Mouse (Mus musculus): Measurements from ENCODE around the gene Arhgef15.
A peak's percentile ranks its signal among the peaks of the same experiment; 100 is the strongest.
"Not testable (repeated sequence)": the region's sequence is repeated elsewhere in the genome, so short reads cannot be mapped to it uniquely, and the experiment has no call there.

Arhgef15 gene

DNA sequence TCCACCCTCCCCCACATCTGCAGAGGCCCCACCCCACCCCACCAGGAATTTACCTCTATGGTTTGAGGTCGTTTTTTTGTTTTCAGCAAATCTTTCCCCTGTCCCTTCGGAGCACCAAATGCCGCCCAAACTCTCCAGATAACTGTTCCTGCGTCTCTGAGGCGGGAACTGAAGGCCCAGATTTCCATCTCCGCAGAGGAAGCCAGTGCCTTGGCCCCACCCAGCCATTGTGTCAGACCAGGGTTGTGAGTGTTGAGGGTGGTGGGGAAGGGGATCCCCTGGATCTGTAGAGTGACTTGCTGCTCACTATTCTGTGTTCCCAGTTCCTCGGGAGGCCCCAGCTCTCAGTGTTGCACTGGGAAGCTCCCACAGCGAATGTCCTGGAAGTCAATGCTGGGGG lies at the start of gene Arhgef15:
Gene Arhgef15, minus strand, starts transcription at position 173 of the 400 bp plus-strand sequence.
- DNase-seq: no peak

DNA sequence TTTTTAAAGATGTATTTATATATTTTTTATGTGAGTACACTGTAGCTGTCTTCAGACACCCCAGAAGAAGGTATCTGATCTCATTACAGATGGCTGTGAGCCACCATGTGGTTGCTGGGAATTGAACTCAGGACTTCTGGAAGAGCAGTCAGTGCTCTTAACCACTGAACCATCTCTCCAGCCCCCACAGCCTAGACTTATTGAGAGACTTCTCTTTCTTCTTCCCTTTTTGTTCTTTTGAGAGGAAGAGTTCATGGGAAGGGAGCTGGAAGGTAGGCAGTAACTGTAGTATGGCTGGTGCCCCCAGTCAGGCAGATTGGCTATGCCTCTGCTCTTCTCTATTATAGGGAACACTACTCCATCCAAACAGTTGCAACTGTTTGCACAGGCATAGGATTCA lies 49.3 kb upstream of the Arhgef15 start:
- not testable (repeated sequence) for DNase-seq

GRCm38 (mm10) chr11:69005193-69005592 lies 47.9 kb upstream of the Arhgef15 start:
- DNase-seq: no peak

GRCm38 (mm10) chr11:69003592-69003991 lies 46.3 kb upstream of the Arhgef15 start:
- DNase-seq: no peak

DNA sequence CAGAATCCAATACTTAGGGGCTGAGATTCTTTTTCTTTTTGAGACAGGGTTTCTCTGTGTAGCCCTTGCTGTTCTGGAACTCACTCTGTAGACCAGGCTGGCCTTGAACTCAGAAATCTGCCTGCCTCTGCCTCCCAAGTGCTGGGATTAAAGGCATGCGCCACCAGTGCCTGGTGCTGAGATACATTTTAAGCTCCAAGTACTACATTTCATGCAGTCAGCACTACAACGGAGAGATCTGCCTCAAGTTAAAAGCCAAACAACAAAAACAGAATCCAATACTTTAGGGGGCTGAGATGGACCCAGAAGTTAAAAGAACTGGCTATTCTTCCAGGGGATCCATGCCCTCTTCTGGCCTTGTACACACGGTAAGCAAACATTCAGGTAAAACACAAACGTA lies 45.5 kb upstream of the Arhgef15 start:
- DNase-seq: not testable (repeated sequence)

- no peak for DNase-seq
Measured at GRCm38 (mm10) chr11:68997080-68997479, 39.8 kb upstream of the Arhgef15 start.

- DNase-seq: no peak
Measured at GRCm38 (mm10) chr11:68994377-68994776, 37.1 kb upstream of the Arhgef15 start.

GRCm38 (mm10) chr11:68993122-68993521 lies 35.8 kb upstream of the Arhgef15 start:
- peak; percentile 62 for DNase-seq

- peak; percentile 77 for DNase-seq
Measured at GRCm38 (mm10) chr11:68988341-68988740, 31.1 kb upstream of the Arhgef15 start.

- DNase-seq: no peak
Measured at GRCm38 (mm10) chr11:68987365-68987882, 30.1 kb upstream of the Arhgef15 start.

DNA sequence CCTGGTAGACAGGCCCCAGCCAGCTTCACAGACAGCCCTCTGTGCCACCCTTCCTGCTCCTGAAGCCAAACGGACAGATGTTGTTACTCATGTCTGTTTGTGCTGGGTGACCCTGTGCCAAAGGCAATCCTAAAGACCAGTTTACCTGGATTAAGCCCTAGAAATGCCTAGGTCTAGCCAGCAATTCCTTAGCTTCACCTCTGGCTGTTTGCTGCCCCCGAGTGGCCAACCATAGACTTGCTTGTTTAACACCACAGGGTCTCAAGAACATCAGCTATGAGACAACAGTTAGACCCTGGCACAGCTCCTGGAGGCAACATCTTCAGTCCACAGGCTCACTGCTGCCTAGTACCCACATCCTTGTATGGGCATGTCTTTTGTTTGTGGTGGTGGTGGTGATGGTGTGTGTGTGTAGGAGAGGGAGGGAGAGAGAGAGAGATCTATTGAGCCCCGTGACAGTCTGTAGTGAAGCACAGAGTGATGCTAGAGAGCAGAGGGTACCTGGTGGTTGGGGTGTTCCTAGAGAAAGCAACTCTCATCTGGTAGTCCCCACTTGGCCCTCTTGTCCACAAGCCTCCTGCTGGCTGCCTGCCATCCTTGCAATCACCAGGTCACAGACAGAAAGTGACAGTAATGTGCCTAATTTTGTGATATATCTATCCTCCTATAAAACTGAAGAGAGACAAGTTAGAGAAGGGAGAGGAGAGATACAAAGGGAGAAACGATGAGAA lies 25.5 kb upstream of the Arhgef15 start:
- peak; percentile 66 for DNase-seq

DNA sequence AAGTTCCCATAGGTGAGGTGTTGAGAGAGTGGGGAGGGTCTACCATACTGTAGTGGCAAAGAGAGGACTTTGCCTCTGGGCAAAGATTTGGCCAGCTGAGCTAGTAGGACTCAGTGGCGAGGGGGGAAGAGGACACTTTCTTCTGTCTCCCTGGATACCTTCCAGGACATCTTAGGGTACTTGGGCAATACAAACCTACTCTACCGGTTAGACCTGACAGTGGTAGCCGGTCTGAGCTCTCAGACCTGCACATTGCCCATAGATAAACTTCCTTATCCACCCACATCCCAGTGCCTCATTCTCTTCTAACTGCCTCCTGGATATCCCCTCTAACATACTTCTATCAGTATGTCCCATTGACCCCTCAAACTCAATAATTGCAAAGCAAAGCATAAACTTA lies 23.6 kb upstream of the Arhgef15 start:
- no peak for DNase-seq

DNA sequence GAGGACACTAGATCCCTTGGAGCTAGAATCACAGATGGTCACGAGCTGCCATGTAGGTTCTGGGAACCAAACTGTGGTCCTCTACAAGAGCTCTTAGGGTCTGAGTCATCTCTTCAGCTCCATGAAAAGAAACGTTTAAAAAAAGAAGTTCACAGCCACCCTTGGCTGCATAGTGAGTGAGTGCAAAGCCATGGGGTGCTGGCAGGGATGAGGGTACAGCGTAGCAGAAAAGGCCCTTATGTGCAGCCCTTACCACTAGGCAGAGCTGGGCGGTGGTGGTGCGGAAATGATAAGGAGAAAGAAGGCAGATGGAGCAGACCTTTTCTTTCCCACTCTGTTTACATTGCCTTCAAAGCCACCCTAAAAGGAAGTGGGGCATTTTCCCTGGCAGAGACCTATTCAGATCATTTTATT lies 22.0 kb upstream of the Arhgef15 start:
- no peak for DNase-seq

- DNase-seq: no peak
Measured at GRCm38 (mm10) chr11:68975601-68976000, 18.3 kb upstream of the Arhgef15 start.

DNA sequence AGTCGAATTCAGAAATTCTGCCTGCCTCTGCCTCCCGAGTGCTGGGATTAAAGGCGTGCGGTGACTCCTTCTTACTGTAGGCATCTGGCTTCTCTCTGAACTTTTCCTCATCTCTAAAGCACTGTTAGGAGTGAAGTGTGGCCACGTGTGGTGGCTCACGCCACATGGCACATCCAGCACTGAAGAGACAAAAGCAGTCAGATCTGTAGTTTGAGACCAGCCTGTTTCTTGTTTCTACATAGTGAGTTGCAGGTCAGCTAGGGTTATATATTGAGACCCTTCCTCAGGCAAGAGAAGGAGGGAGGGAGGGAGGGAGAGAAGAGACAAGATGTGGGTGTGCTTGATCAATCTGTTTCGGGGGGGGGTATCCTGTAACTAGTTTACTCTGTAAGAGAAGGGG lies 17.8 kb upstream of the Arhgef15 start, which contains the start of gene Rangrf:
Gene Rangrf, minus strand, starts transcription at position 101 of the 400 bp plus-strand sequence.
- no peak for DNase-seq

- no peak for DNase-seq
Measured at GRCm38 (mm10) chr11:68974059-68974450, 16.8 kb upstream of the Arhgef15 start.

DNA sequence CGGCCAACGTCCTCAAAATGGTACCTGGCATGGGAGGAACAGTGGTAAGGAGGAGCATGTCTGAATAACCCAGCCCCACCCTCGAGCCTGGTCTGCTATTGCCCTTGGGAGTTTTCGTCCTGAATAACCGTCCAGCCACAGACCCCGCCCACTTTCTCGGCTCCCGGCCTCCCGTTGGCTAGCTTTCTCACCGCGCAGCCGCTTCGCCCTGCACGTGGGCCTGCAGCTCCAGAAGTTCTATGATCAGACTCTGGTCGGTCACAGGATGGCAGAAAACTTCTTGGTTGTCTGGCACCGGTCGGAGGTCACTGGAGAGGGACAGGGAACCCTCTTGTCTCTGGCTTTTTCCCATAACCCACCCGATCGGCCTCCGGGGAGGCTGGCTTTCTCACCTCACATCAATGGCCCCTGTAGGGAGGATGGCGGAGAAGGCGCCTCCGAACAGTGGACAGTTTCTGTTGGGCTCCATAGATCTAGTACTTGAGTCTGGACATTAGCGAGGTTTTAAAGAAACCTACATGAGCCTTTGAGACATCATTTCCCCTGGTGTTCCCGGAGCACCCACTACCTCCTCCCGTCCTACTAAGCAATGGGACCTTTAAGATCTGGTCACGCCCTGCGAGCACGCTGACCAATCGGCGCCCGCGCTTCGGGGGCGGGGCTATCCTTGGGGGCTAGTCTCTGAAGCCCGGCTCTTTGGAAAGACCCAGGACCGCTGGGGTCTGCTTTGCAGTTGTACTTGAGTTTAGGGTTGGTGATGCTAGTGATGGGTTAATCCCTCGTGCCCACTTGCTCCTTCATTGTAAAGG lies 16.2 kb upstream of the Arhgef15 start:
- DNase-seq: peak; percentile 80

DNA sequence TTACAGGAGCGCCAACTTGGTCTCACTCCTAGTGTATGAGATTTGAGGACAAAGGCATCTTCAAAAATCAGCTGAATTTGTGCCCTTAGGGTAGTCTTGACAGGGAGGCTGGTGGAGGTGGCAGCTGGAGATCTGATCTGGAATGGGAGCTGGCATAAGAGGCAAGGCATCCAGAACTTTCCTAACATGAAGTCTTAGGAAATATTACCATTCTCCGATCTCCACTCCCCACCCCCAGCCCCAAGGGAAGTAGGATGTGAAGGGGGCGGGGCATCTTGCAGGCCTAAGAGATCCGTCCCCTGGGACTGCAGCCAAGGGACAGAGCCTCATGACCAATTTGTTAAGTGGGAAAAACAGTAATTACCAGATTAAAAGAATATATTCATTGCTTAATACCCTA lies 13.0 kb upstream of the Arhgef15 start:
- DNase-seq: no peak

DNA sequence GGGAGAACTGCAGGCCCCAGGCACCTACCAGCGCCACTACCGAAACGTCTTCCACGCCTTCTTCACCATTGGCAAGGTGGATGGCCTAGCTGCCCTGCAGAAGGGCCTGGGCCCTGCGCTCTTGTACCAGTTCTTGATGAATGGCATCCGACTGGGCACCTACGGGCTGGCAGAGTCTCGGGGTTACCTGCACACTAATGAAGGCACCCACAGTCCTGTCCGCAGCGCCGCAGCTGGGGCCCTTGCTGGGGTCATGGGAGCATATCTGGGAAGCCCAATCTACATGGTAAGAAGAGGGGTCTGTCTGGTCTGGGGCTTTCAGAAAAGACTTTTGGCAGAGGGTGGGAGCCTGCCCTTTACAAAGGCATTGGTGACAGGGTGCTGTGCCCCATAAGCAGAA lies 11.5 kb upstream of the Arhgef15 start:
- no peak for DNase-seq

DNA sequence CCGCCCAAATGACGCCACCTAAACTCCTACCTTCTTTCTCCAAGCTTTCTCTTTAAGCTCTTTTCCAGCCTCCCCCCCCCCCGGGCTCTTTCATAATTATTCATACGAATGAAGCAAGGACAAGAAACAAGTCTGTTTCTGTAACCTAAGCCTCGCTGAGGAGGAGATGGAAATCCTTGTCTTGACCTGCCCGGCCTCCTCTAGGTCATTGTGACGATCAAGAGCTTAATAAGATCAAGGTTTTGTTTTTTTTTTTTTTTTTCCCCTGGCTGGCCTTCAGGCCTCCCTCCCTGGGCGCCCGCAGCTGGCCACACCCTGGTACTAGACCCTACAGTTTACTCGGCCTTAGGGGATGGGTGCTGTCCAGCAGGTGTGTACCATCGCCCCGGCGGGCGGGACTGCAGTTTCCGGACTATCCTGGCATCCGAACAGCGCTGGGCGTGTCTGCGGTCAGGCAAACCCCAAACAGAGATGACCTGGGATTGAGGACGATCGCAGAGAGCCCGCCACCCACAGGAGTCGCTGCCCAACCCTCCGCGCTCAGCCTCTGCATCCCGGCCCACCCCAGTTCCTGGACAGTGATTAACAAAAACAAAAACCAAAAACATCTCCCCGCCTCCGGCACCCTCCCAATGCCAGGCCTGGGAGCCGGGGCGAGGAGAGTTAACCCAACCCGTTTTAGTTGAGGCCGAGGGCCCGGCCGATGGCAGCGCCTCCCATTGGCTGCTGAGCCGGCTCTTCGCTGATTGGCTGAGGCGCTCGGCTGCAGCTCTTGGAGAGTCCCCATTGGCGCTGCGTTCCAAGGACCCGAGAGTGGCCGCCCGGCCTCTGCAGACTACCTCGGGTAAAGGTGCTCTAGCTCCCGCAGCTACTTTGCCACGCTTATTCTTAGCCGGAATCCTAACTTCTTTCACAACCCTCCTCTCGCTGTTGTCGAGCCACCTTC lies 10.3 kb upstream of the Arhgef15 start, which contains the start of gene Slc25a35:
Gene Slc25a35, plus strand, starts transcription at position 795 of the 946 bp plus-strand sequence.
- DNase-seq: peak; percentile 91

GRCm38 (mm10) chr11:68966554-68966953 lies 9.3 kb upstream of the Arhgef15 start:
- no peak for DNase-seq

- peak; percentile 61 for DNase-seq
Measured at GRCm38 (mm10) chr11:68965845-68966244, 8.6 kb upstream of the Arhgef15 start.

DNA sequence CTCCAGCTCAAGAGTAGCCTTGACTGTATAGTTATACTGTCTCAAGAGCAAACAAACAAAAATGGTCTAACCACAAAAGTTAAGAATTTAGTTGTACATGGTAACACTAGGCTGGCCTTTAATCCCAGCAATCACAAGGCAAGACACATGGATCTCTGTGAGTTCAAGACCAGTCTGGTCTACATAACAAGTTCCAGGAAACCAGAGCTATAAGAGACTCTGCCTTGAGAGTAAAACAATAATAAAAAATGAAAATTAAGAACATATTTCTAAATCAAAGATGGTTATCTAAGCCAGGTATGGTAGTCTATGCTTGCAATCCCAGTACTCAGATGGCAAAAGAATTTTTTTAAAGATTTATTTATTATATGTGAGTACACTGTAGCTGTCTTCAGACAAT lies 7.8 kb upstream of the Arhgef15 start:
- no peak for DNase-seq

Measured in cerebellum, adult 11 months (tissue).